Mouse (Mus musculus): ENCODE data around the gene Rps4x.

GRCm38 (mm10) chrX:102190840-102191239 is 1.6 kb upstream of the Rps4x start:
- no peak for TF ChIP-seq CTCF (IDR thresholded peaks at IDR 0.05)
- TF ChIP-seq POLR2A (IDR thresholded peaks at IDR 0.05; ENCODE audit: insufficient read depth, low read depth, low read length): no peak
- TF ChIP-seq EP300 (IDR thresholded peaks at IDR 0.05; ENCODE audit: insufficient read depth, low read depth, low read length): no peak
